Mouse (Mus musculus) retina, postnatal 1 day (tissue): Measurements from ENCODE around the gene Chl1.
A peak's percentile ranks its signal among the peaks of the same experiment; 100 is the strongest.

Experiments
- DNase-seq: peaks from one replicate; pipeline ENCODE4 v3.0.0-alpha.2; 2012

The Chl1 gene

GRCm38 (mm10) chr6:103510392-103511289 lies at the start of gene Chl1:
Gene Chl1, plus strand, starts transcription at chr6:103510586.
- peak; percentile 40 for DNase-seq

- DNase-seq: peak; percentile 91
These were observed 44.8 kb upstream of the Chl1 start for GRCm38 (mm10) chr6:103465479-103466080.

- no peak for DNase-seq
These were observed 37.1 kb upstream of the Chl1 start for GRCm38 (mm10) chr6:103473316-103473715.

- DNase-seq: no peak
These were observed 23.2 kb upstream of the Chl1 start for GRCm38 (mm10) chr6:103487199-103487598.

GRCm38 (mm10) chr6:103498404-103498803 lies 12.0 kb upstream of the Chl1 start:
- DNase-seq: no peak

GRCm38 (mm10) chr6:103504065-103504464 lies 6.3 kb upstream of the Chl1 start:
- no peak for DNase-seq

- no peak for DNase-seq
These were observed 2.4 kb upstream of the Chl1 start for GRCm38 (mm10) chr6:103507751-103508575.

- DNase-seq: no peak
These were observed 790 bp upstream of the Chl1 start for GRCm38 (mm10) chr6:103509596-103509995.

GRCm38 (mm10) chr6:103511290-103511971 lies 1.0 kb downstream of the Chl1 start:
- peak; percentile 38 for DNase-seq

GRCm38 (mm10) chr6:103511972-103512565 lies 1.7 kb downstream of the Chl1 start:
- DNase-seq: peak; percentile 75

GRCm38 (mm10) chr6:103512911-103513321 lies 2.5 kb downstream of the Chl1 start:
- DNase-seq: peak; percentile 22

- DNase-seq: no peak
These were observed 3.3 kb downstream of the Chl1 start for GRCm38 (mm10) chr6:103513621-103514241.

- DNase-seq: no peak
These were observed 4.0 kb downstream of the Chl1 start for GRCm38 (mm10) chr6:103514346-103514745.

- no peak for DNase-seq
These were observed 4.4 kb downstream of the Chl1 start for GRCm38 (mm10) chr6:103514756-103515155.

- DNase-seq: no peak
These were observed 9.2 kb downstream of the Chl1 start for GRCm38 (mm10) chr6:103519596-103519995.

GRCm38 (mm10) chr6:103525326-103526024 lies 15.1 kb downstream of the Chl1 start:
- no peak for DNase-seq

- no peak for DNase-seq
These were observed 16.8 kb downstream of the Chl1 start for GRCm38 (mm10) chr6:103526945-103527777.

- DNase-seq: no peak
These were observed 22.7 kb downstream of the Chl1 start for GRCm38 (mm10) chr6:103533048-103533447.

GRCm38 (mm10) chr6:103534027-103534426 lies 23.6 kb downstream of the Chl1 start:
- no peak for DNase-seq

GRCm38 (mm10) chr6:103542576-103542975 lies 32.2 kb downstream of the Chl1 start:
- DNase-seq: no peak
